Comparison of ENCODE assay signal across 16 mouse cellular contexts in genomic region chr10:107405347-107405746, GRCm38 (mm10).
"Had no signal": no experiment of that assay in that cellular context is flagged by ENCODE, and none has a peak within 500 bp of the region (broad histone marks: within the 10 kb centered on the region; RNA-seq: fewer than 3 reads in every experiment).

No protein-coding gene starts in this region.

- ATAC-seq: liver, embryonic 12.5 days had no signal

- H3K27me3 ChIP-seq: limb, embryonic 13.5 days; liver, embryonic 12.5 days; liver, embryonic 15.5 days; lung, embryonic 15.5 days had no signal

- H3K9me3 ChIP-seq: limb, embryonic 10.5 days; limb, embryonic 13.5 days; liver, embryonic 12.5 days; liver, embryonic 15.5 days; lung, embryonic 15.5 days had no signal

- H3K4me3 ChIP-seq: limb, embryonic 10.5 days; limb, embryonic 13.5 days; liver, embryonic 12.5 days; liver, embryonic 15.5 days; lung, embryonic 15.5 days had no signal

- H3K4me1 ChIP-seq: limb, embryonic 10.5 days; limb, embryonic 13.5 days; liver, embryonic 12.5 days; liver, embryonic 15.5 days; lung, embryonic 15.5 days had no signal

- H3K4me2 ChIP-seq: limb, embryonic 13.5 days; liver, embryonic 12.5 days; liver, embryonic 15.5 days; lung, embryonic 15.5 days; midbrain, embryonic 11.5 days had no signal

- H3K9ac ChIP-seq: limb, embryonic 13.5 days; liver, embryonic 12.5 days; liver, embryonic 15.5 days; lung, embryonic 15.5 days had no signal

- H3K27ac ChIP-seq: limb, embryonic 10.5 days; limb, embryonic 13.5 days; liver, embryonic 12.5 days; liver, embryonic 15.5 days; lung, embryonic 15.5 days had no signal

- DNase-seq: kidney, adult 9 months; kidney, postnatal 14 days; kidney, postnatal 4 days; liver; lung, adult 18-20 months; lung, postnatal 14 days; lung, postnatal 4 days; midbrain, embryonic 14.5 days; thymus, adult 2 months; thymus, postnatal 14 days had no signal

- H3K36me3 ChIP-seq: limb, embryonic 10.5 days; limb, embryonic 13.5 days; liver, embryonic 12.5 days; liver, embryonic 15.5 days; lung, embryonic 15.5 days had no signal
